Mouse (Mus musculus) bone marrow, adult 2 months (tissue): ENCODE data around the gene Xrcc6. TPM values are rescaled to one million over a fixed set of nuclear protein-coding genes. Genes with fewer than 3 reads are reported as not detected.

Experiments
- H3K27ac ChIP-seq: fragments of 200-500 bp; 2 replicates; pipeline ENCODE4 v1.5.1; 2012; ENCODE audit warnings: low read depth, mild to moderate bottlenecking, control low read depth, inconsistent platforms, low read length; ENCODE audit not compliant: control insufficient read depth, poor library complexity, insufficient read depth
- H3K4me1 ChIP-seq: fragments of 200-500 bp; 2 replicates; pipeline ENCODE4 v1.6.1; 2011; ENCODE audit warnings: low read length; ENCODE audit not compliant: control insufficient read depth, insufficient read depth
- H3K4me3 ChIP-seq: fragments of 200-500 bp; replicated peaks from 2 replicates; pipeline ENCODE3; 2011; ENCODE audit warnings: mild to moderate bottlenecking, low read depth, low read length, control low read depth; ENCODE audit not compliant: control insufficient read depth
- CTCF ChIP-seq: fragments of 200-500 bp; IDR thresholded peaks from 2 replicates; pipeline ENCODE4 v1.5.1; 2011; ENCODE audit warnings: low read length, control low read depth; ENCODE audit not compliant: control insufficient read depth, insufficient read depth
- POLR2A ChIP-seq: fragments of 200-500 bp; IDR thresholded peaks from 2 replicates; pipeline ENCODE4 v1.6.1; 2011; ENCODE audit warnings: low read depth, mild to moderate bottlenecking, control low read depth, low read length, borderline replicate concordance; ENCODE audit not compliant: control insufficient read depth
- WGBS: fragments of 180-500 bp; shearing (Covaris S2); methylation state at CpG from one replicate; pipeline ENCODE4 v1.1.7; 2018; 5-methylcytosine and 5-hydroxymethylcytosine counted together
- polyA plus RNA-seq: library from polyadenylated mRNA; stranded (reverse); fragments of >200 nt; gene quantifications from 2 replicates; pipeline ENCODE4 v1.2.4, GENCODE M21; 2011; ENCODE audit warnings: low replicate concordance; ENCODE audit not compliant: missing spikeins, insufficient read depth, insufficient read length

The Xrcc6 gene
- polyA plus RNA-seq, 1 experiment = 96.2 TPM

DNA sequence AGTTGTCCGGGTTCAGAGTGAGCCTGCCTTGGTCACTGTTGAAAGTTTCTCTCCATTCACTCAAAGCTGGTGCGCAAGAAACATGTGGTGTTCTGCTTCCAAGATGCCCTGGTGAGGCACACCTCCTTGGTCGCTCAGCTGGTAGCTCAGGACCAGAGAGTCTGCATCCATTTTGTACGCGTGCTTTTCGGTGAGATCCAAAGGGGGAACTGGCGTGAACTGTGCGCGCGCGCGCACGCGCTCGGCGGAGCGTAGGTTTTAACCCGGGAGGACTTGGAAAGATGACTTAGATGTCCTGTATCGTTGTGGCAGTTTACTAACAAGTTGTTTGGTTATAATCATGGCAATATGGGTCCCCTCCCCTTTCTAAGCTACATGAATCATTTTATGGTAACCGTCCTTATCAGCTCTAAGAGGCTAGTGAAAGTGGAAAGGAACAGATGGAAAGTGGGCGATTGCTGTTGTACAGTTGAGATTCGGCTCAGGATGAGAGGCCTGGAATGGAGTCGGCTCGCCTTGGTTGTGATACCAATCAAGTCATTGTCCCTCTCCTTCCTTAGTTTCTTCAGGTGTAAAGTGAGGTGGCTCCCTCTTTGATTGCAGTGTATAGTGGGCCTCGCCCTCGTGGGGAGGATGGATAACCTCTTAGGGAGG is 84.3 kb downstream of the Xrcc6 start:
- WGBS = 88% methylated on average over 26 of the region's 26 CpGs
- TF ChIP-seq CTCF (no peak), POLR2A (no peak)
- H3K27ac ChIP-seq = no peak overlapping the region
- no peak overlapping the region for H3K4me3 ChIP-seq
- no peaks in the 10 kb centered on the region for H3K4me1 ChIP-seq

DNA sequence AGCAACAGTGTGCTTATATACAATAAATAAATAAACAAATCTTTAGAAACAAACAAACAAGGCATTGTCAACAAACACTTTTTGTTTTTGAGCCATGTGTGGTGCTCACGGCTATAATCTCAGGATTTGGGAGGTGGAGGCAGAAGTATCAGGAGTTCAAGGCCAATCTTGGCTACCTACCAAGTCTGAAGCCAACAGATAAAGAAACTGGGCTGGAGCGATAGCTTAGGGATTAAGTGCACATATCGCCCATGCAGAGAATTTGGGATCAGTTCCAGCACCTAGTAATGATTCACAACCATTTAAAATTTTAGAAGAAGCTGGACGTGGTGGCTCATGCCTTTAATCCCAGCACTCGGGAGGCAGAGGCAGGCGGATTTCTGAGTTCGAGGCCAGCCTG is 85.9 kb downstream of the Xrcc6 start:
- 64% methylated on average over 7 of the region's 7 CpGs for WGBS
- TF ChIP-seq CTCF (no peak), POLR2A (no peak)
- Histone ChIP-seq H3K4me1 (no peaks in the 10 kb centered on the region), H3K27ac (no peak overlapping the region), H3K4me3 (no peak overlapping the region)

DNA sequence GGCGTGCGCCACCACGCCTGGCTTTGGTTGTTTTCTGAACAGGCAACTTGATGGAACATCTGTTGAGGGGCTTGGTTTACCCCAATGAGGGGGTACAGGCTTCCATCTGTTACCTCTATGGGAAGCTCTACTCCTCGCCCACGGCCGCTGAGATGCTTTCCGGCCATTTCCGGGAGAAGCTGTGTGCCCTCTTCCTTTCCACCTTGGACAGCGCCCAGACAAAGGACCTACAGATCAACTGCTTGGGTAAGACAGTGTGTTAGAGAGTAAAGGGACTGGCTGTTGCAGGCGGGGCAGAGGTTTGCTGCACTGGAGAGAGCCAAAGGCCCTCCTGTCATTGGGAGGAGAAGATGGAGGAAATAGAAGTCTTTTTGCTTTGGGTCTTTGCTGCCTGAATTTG is 92.2 kb downstream of the Xrcc6 start:
- Histone ChIP-seq H3K27ac (no peak overlapping the region), H3K4me1 (no peaks in the 10 kb centered on the region), H3K4me3 (no peak overlapping the region)
- 54% methylated on average over 10 of the region's 10 CpGs for WGBS
- TF ChIP-seq POLR2A = no peak
- no peak for TF ChIP-seq CTCF

DNA sequence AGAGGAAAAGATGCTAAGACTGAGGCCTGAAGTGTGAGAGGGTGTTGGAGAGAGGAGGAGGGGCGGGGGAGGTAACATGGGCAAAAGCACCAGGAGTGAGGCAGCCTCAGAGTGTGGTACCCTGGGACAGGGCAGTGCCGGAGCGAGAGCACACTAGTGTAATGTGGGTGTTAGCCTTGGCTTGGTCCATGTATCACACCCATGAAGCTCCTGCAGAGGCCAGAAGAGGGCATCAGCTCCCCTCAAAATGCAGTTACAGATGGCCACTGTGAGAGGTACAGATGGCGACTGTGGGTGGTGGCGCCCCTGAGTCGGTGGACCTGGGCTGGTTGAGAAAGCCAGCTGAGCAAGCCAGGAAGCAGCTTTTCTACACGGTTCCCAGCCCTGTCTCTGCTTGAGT is 93.5 kb downstream of the Xrcc6 start:
- TF ChIP-seq CTCF = peak; percentile 54
- TF ChIP-seq POLR2A = no peak

DNA sequence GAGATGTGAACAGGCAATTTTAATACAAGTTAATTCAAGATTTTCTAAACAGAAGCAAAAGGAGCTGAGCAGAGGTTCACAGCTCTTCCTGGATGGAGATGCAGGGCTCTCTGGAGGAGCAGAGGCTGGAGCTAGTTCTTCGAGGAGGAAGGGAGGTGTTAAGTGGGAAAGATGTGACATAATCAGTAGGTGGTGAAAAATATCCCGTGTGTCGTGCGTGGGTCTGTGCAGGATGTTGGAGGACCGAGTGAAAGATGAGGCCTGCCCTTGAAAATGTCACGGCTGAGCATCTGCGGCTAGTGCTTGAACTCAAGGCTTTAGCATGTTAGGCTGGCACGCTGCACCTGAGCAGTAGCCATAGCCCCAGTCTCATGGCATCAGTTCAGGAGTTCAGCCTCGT is 98.0 kb downstream of the Xrcc6 start:
- WGBS = 82% methylated on average over 9 of the region's 9 CpGs
- no peak overlapping the region for H3K4me3 ChIP-seq
- TF ChIP-seq POLR2A = no peak
- TF ChIP-seq CTCF = no peak
- H3K27ac ChIP-seq = no peak overlapping the region
- H3K4me1 ChIP-seq = no peaks in the 10 kb centered on the region; the same call in 1 of the 2 replicates

More for the DNA sequence above, 93.5 kb downstream of the Xrcc6 start:
- Histone ChIP-seq H3K27ac (no peak overlapping the region), H3K4me1 (no peaks in the 10 kb centered on the region), H3K4me3 (no peak overlapping the region)
- 23% methylated on average over 7 of the region's 7 CpGs for WGBS

DNA sequence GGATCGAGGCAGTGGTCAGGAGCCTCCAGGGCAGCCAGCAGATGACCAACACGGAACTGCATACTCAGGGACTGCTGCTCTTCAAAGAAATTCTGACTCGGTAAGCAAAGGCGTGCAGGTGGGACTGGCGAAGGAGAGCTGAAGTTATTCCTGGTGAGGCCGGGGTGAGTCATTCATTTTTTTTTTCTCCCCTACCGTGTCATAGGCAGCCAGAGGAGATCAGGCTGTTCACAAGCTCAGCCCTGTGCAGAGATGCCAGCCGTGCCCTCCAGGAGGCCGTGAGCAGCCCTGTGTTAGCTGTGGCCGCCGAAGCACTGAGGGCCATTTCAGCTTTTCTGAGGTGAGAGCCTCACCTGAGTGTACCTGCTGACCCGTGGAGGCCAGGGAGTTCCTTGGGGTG is 98.5 kb downstream of the Xrcc6 start:
- Histone ChIP-seq H3K27ac (no peak overlapping the region), H3K4me1 (no peaks in the 10 kb centered on the region; the same call in 1 of the 2 replicates), H3K4me3 (no peak overlapping the region)
- 85% methylated on average over 12 of the region's 12 CpGs for WGBS
- no peak for TF ChIP-seq CTCF
- no peak for TF ChIP-seq POLR2A

DNA sequence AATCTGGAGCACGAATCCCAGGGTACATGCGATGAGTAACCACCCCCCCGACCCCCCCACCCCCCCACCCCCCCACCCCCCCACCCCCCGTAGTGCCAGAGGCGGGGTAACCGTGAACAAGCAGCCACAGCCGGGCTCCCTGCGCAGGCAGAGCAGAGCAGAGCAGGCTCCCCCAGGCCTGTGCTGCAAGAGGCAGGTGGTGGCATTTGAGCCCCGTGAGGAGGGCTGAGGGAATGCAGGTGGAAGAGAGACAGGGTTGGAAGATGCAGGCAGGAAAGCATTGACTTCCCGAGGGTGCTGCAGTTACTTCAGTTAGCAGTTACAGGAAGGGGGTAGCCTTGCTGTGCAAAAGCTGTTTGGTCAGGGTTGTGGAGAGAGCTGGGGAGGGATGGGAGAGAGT is 99.6 kb downstream of the Xrcc6 start:
- 7% methylated on average over 10 of the region's 10 CpGs for WGBS
- H3K4me3 ChIP-seq = no peak overlapping the region
- no peak overlapping the region for H3K27ac ChIP-seq
- H3K4me1 ChIP-seq = no peaks in the 10 kb centered on the region; the same call in 1 of the 2 replicates
- no peak for TF ChIP-seq POLR2A
- no peak for TF ChIP-seq CTCF

Other genes with a start within 250 kb of the Xrcc6 start
- gene Zc3h7b, start 242.8 kb upstream of the Xrcc6 start, polyA plus RNA-seq = 10.8 and 16.1 TPM in 2 replicates
- 66.5 and 91.3 TPM in 2 replicates for gene Rangap1, start 242.3 kb upstream of the Xrcc6 start, polyA plus RNA-seq
- 6.4 and 16.2 TPM in 2 replicates for gene Tef, start 185.4 kb upstream of the Xrcc6 start, polyA plus RNA-seq
- 6.6 and 9.2 TPM in 2 replicates for gene Tob2, start 129.0 kb upstream of the Xrcc6 start, polyA plus RNA-seq
- 74.5 and 96.7 TPM in 2 replicates for gene Phf5a, start 115.9 kb upstream of the Xrcc6 start, polyA plus RNA-seq
- 41.0 and 71.1 TPM in 2 replicates for gene Aco2, start 115.5 kb upstream of the Xrcc6 start, polyA plus RNA-seq
- 12.4 and 12.5 TPM in 2 replicates for gene Polr3h, start 61.6 kb upstream of the Xrcc6 start, polyA plus RNA-seq
- gene Csdc2, start 51.1 kb upstream of the Xrcc6 start, polyA plus RNA-seq = 0.80 TPM in 1 of 2 replicates, not detected in the other
- 23.1 and 51.8 TPM in 2 replicates for gene Pmm1, start 26.9 kb upstream of the Xrcc6 start, polyA plus RNA-seq
- 3.0 TPM in 1 of 2 replicates, not detected in the other for gene 1700029P11Rik, start 7.3 kb upstream of the Xrcc6 start, polyA plus RNA-seq
- 12.5 and 22.7 TPM in 2 replicates for gene Desi1, start 46.0 kb downstream of the Xrcc6 start, polyA plus RNA-seq
- gene Snu13, start 59.8 kb downstream of the Xrcc6 start, polyA plus RNA-seq = 119 and 144 TPM in 2 replicates
- not detected in 2 replicates for gene 4930407I10Rik, start 71.3 kb downstream of the Xrcc6 start, polyA plus RNA-seq
- gene Mei1, start 82.2 kb downstream of the Xrcc6 start, polyA plus RNA-seq = not detected in 2 replicates
- gene Ccdc134, start 140.1 kb downstream of the Xrcc6 start, polyA plus RNA-seq = 23.8 and 28.2 TPM in 2 replicates
- 19.3 and 46.3 TPM in 2 replicates for gene Srebf2, start 159.3 kb downstream of the Xrcc6 start, polyA plus RNA-seq
- gene Shisa8, start 225.0 kb downstream of the Xrcc6 start, polyA plus RNA-seq = 0.77 and 1.9 TPM in 2 replicates
- gene Tnfrsf13c, start 236.5 kb downstream of the Xrcc6 start, polyA plus RNA-seq = 12.1 and 24.9 TPM in 2 replicates